16 mouse cellular contexts compared by ENCODE assay signal in the genomic region with DNA sequence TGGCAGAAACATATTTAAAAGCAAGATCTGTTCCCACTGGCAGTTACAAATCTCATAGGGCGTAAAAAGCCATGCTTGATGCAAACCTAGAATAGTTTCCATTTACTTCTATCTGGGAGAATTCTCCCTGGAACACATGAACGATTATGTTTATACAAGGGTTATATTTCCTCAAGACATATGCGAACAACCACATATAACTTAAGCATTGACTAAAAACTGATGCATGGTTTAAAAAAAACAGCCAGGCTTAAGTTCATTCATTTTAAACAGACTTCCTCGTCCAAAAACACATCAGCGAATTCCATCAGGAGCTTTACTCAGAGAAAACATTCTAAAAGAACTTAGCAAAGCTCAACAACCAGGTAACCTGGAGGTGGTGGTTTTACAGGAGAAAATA. TPM values are rescaled to one million over a fixed set of nuclear protein-coding genes. Genes with fewer than 3 reads are reported as not detected.
DNase-seq lines count a peak whose midpoint lies in the region; ATAC-seq and TF ChIP-seq lines count a peak whose summit lies in the region.
"Had no signal": no experiment of that assay in that cellular context is flagged by ENCODE, and none has a peak within 500 bp of the region (broad histone marks: within the 10 kb centered on the region; RNA-seq: fewer than 3 reads in every experiment).

No protein-coding gene starts in this region.

- intact Hi-C loops in heart, postnatal 25 days (cut with DNase I): no loop called here

- no peak for ATAC-seq in kidney, embryonic 15.5 days (replicated peaks; ENCODE audit: low FRiP score)
- ATAC-seq in embryonic facial prominence, embryonic 12.5 days (ENCODE audit: insufficient number of reproducible peaks, insufficient read depth, low FRiP score, low TSS enrichment): no peak
- ATAC-seq in limb, embryonic 14.5 days (ENCODE audit: low FRiP score, low read depth): 0 out of 2 replicates have a peak, but pooled peaks have one; percentile 2
- ATAC-seq: forebrain, embryonic 15.5 days had no signal

- H3K27me3 ChIP-seq in heart, embryonic 10.5 days (ENCODE audit: insufficient read depth, poor library complexity, severe bottlenecking): no peaks in the 10 kb centered on the region
- H3K27me3 ChIP-seq in kidney, embryonic 15.5 days: no peaks in the 10 kb centered on the region
- no peaks in the 10 kb centered on the region for H3K27me3 ChIP-seq in embryonic facial prominence, embryonic 12.5 days
- no peaks in the 10 kb centered on the region for H3K27me3 ChIP-seq in limb, embryonic 14.5 days (ENCODE audit: control insufficient read depth, insufficient read depth, low read length)
- H3K27me3 ChIP-seq: forebrain, embryonic 15.5 days had no signal

- no peak overlapping the region for H3K9ac ChIP-seq in kidney, embryonic 15.5 days
- H3K9ac ChIP-seq in embryonic facial prominence, embryonic 12.5 days: no peak overlapping the region
- H3K9ac ChIP-seq in limb, embryonic 14.5 days (ENCODE audit: low read depth, low read length, severe bottlenecking): peak overlapping the region; percentile 36; the same call in 1 of the 2 replicates
- H3K9ac ChIP-seq: forebrain, embryonic 15.5 days had no signal

- no peak overlapping the region for H3K4me3 ChIP-seq in heart, embryonic 10.5 days
- no peak overlapping the region for H3K4me3 ChIP-seq in kidney, embryonic 15.5 days (replicated peaks)
- no peak overlapping the region for H3K4me3 ChIP-seq in embryonic facial prominence, embryonic 12.5 days
- no peak overlapping the region for H3K4me3 ChIP-seq in limb, embryonic 14.5 days (replicated peaks; ENCODE audit: low read length)
- H3K4me3 ChIP-seq: forebrain, embryonic 15.5 days had no signal

- 84% methylated on average over 5 of the region's 5 CpGs for WGBS in heart, embryonic 10.5 days
- 49% methylated on average over 5 of the region's 5 CpGs for WGBS in kidney, embryonic 15.5 days
- 41% methylated on average over 5 of the region's 5 CpGs for WGBS in embryonic facial prominence, embryonic 12.5 days
- 46% methylated on average over 5 of the region's 5 CpGs for WGBS in limb, embryonic 14.5 days

- no peaks in the 10 kb centered on the region for H3K9me3 ChIP-seq in heart, embryonic 10.5 days
- no peaks in the 10 kb centered on the region for H3K9me3 ChIP-seq in kidney, embryonic 15.5 days (replicated peaks)
- no peaks in the 10 kb centered on the region for H3K9me3 ChIP-seq in embryonic facial prominence, embryonic 12.5 days
- H3K9me3 ChIP-seq in limb, embryonic 14.5 days (ENCODE audit: control insufficient read depth, low read length): no peaks in the 10 kb centered on the region
- H3K9me3 ChIP-seq: forebrain, embryonic 15.5 days had no signal

- H3K27ac ChIP-seq in heart, embryonic 10.5 days: peak overlapping the region; percentile 87
- peak overlapping the region; percentile 76 for H3K27ac ChIP-seq in kidney, embryonic 15.5 days
- peak overlapping the region; percentile 95 for H3K27ac ChIP-seq in embryonic facial prominence, embryonic 12.5 days
- peak overlapping the region; percentile 94 for H3K27ac ChIP-seq in limb, embryonic 14.5 days (replicated peaks; ENCODE audit: low read depth, low read length)
- H3K27ac ChIP-seq: forebrain, embryonic 15.5 days had no signal

- H3K4me2 ChIP-seq in kidney, embryonic 15.5 days: no peak overlapping the region
- no peak overlapping the region for H3K4me2 ChIP-seq in embryonic facial prominence, embryonic 12.5 days (replicated peaks)
- H3K4me2 ChIP-seq in limb, embryonic 14.5 days (replicated peaks; ENCODE audit: low read depth, low read length, severe bottlenecking): no peak overlapping the region
- H3K4me2 ChIP-seq: forebrain, embryonic 15.5 days had no signal

- H3K36me3 ChIP-seq in heart, embryonic 10.5 days: peaks cover 86% of the 10 kb centered on the region
- peaks cover 76% of the 10 kb centered on the region for H3K36me3 ChIP-seq in kidney, embryonic 15.5 days
- H3K36me3 ChIP-seq in embryonic facial prominence, embryonic 12.5 days: peaks cover 57% of the 10 kb centered on the region
- peaks cover 62% of the 10 kb centered on the region for H3K36me3 ChIP-seq in limb, embryonic 14.5 days (ENCODE audit: control insufficient read depth, insufficient read depth, low read length)
- H3K36me3 ChIP-seq: forebrain, embryonic 15.5 days had no signal

- TF ChIP-seq POLR2A in limb, embryonic 14.5 days (IDR thresholded peaks at IDR 0.05; ENCODE audit: borderline replicate concordance, extremely low read depth, insufficient read depth, insufficient read length): no peak

- DNase-seq in heart, embryonic 10.5 days (ENCODE audit: low spot score): no peak
- DNase-seq in heart, postnatal 25 days (ENCODE audit: low spot score): no peak
- no peak for DNase-seq in kidney, adult 18-20 months
- DNase-seq in limb, embryonic 14.5 days (ENCODE audit: low spot score): peak; percentile 53
- DNase-seq in ovary, postnatal 10 days (ENCODE audit: low spot score): no peak
- no peak for DNase-seq in cerebellum, postnatal 25 days
- DNase-seq: B cell, adult 2 months; cerebellum, adult 11 months; kidney, adult 8-10 months; layer of hippocampus, adult 9-11 months; left cerebral cortex, postnatal 4 days; spleen, adult 18-20 months had no signal

- H3K4me1 ChIP-seq in heart, embryonic 10.5 days: peaks cover 43% of the 10 kb centered on the region
- H3K4me1 ChIP-seq in kidney, embryonic 15.5 days: peaks cover 24% of the 10 kb centered on the region
- H3K4me1 ChIP-seq in embryonic facial prominence, embryonic 12.5 days: peaks cover 40% of the 10 kb centered on the region
- peaks cover 52% of the 10 kb centered on the region for H3K4me1 ChIP-seq in limb, embryonic 14.5 days (ENCODE audit: control insufficient read depth, insufficient read depth, low read length)
- H3K4me1 ChIP-seq: forebrain, embryonic 15.5 days had no signal

RNA-seq across cellular contexts. Expression of a gene that starts 49.9 kb away (rescaled TPM):
- 34.5 and 42.8 TPM in 2 replicates for polyA plus RNA-seq in heart, embryonic 10.5 days (2016; fragmentation: Nextera tagmentation; extraction: Ambion mirVana)
- 1 to 10 TPM; 2.5 TPM for total RNA-seq in heart, postnatal 25 days (2021)
- polyA plus RNA-seq in kidney, embryonic 15.5 days (2015; fragmentation: Nextera tagmentation; extraction: Ambion mirVana): 14.3 and 15.4 TPM in 2 replicates
- 10.8 and 13.5 TPM in 2 replicates for polyA plus RNA-seq in embryonic facial prominence, embryonic 12.5 days (2016; fragmentation: Nextera tagmentation; extraction: Ambion mirVana)
- polyA plus RNA-seq in limb, embryonic 14.5 days (2012; rRNA removed): 10.9 and 12.6 TPM in 2 replicates
- polyA plus RNA-seq in limb, embryonic 14.5 days (2014; fragmentation: Nextera tagmentation; extraction: Ambion mirVana): 16.5 and 20.7 TPM in 2 replicates
- total RNA-seq: monocyte, adult 5-6 weeks had no signal
